Mouse (Mus musculus) liver, embryonic 14.5 days (tissue): ENCODE measurements around the gene Ccdc88a. TPM values are rescaled to one million over a fixed set of nuclear protein-coding genes. Genes with fewer than 3 reads are reported as not detected.

Source experiments
- ATAC-seq: fragments of 200-750 bp; cut with Nextera tagmentation; 2 replicates; pipeline ENCODE4 v1.8.0; 2017; ENCODE audit warnings: moderate number of reproducible peaks, mild to moderate bottlenecking, moderate library complexity; ENCODE audit not compliant: insufficient read depth
- DNase-seq, 3 experiments: peaks; one replicate each; pipeline ENCODE4 v3.0.0-alpha.2; 2012 to 2013; ENCODE audit warnings: low read depth in 3 of 3, low spot score in 3 of 3
- H3K27ac ChIP-seq: fragments of 300-500 bp; sonication (generic); 2 replicates; pipeline ENCODE4 v1.5.1; 2014; ENCODE audit warnings: moderate library complexity, mild to moderate bottlenecking, control low read depth, inconsistent platforms
- H3K27me3 ChIP-seq: fragments of 300-500 bp; sonication (generic); 2 replicates; pipeline ENCODE4 v1.6.1; 2014; ENCODE audit warnings: mild to moderate bottlenecking, low read length, moderate library complexity; ENCODE audit not compliant: control insufficient read depth, insufficient read depth
- H3K36me3 ChIP-seq: fragments of 300-500 bp; sonication (generic); replicated peaks from 2 replicates; pipeline ENCODE4 v1.6.1; 2014; ENCODE audit warnings: low read depth; ENCODE audit not compliant: control insufficient read depth, insufficient read depth
- H3K4me1 ChIP-seq, 2 experiments: fragments of 200-500 bp in 1 of 2; fragments of 300-500 bp in 1 of 2; sonication (generic) in 1 of 2; replicated peaks; 2 replicates each; pipeline ENCODE4 v1.6.1; 2012 to 2014; ENCODE audit warnings: antibody characterized with exemption in 1 of 2, inconsistent platforms in 1 of 2, low read length in 1 of 2; ENCODE audit not compliant: control insufficient read depth in 2 of 2, insufficient read depth in 2 of 2
- H3K4me2 ChIP-seq: fragments of 300-500 bp; sonication (generic); 2 replicates; pipeline ENCODE4 v1.6.1; 2014; ENCODE audit warnings: low read depth, mild to moderate bottlenecking, control low read depth, moderate library complexity
- H3K4me3 ChIP-seq, 2 experiments: fragments of 200-500 bp in 1 of 2; fragments of 300-500 bp in 1 of 2; sonication (generic) in 1 of 2; 2 replicates each; pipeline ENCODE4 v1.5.1; 2012 to 2014; ENCODE audit warnings: low read depth in 2 of 2, low read length in 2 of 2, mild to moderate bottlenecking in 2 of 2, control low read depth in 1 of 2, inconsistent platforms in 1 of 2, moderate library complexity in 1 of 2; ENCODE audit not compliant: insufficient read depth in 1 of 2
- H3K9ac ChIP-seq: fragments of 300-500 bp; sonication (generic); replicated peaks from 2 replicates; pipeline ENCODE4 v1.6.1; 2014; ENCODE audit warnings: mild to moderate bottlenecking, control low read depth, moderate library complexity
- H3K9me3 ChIP-seq: fragments of 300-500 bp; sonication (generic); 2 replicates; pipeline ENCODE4 v1.6.1; 2016; ENCODE audit warnings: low read length, mixed read lengths; ENCODE audit not compliant: control insufficient read depth
- CTCF ChIP-seq: IDR thresholded peaks from 2 replicates; pipeline ENCODE4 v1.5.1; 2016; ENCODE audit warnings: antibody characterized with exemption, low read depth, control low read depth
- EP300 ChIP-seq: IDR thresholded peaks from 2 replicates; pipeline ENCODE4 v1.6.1; 2016; ENCODE audit warnings: antibody characterized with exemption, low read depth
- WGBS: fragments of 180-500 bp; shearing (Covaris S2); extraction: QIAGEN DNeasy Blood & Tissue Kit; methylation state at CpG from one replicate; pipeline ENCODE4 v1.1.7; 2014; ENCODE audit not compliant: insufficient replicate concordance; 5-methylcytosine and 5-hydroxymethylcytosine counted together
- polyA plus RNA-seq, 2 experiments: library from polyadenylated mRNA; depleted of rRNA in 1 of 2; stranded (reverse) in 1 of 2; unstranded in 1 of 2; fragments of >200 nt; fragmentation: Nextera tagmentation in 1 of 2; extraction: Ambion mirVana in 1 of 2; gene quantifications; 2 replicates each; pipeline versions ENCODE4 v1.2.1 to v1.2.3; 2012 to 2014

The Ccdc88a gene
- polyA plus RNA-seq, 2 experiments: 1.2 to 3.5 TPM

- Histone ChIP-seq H3K4me1 (peaks cover 3 to 4% of the 10 kb centered on the region in 2 experiments; a peak in 2 of 4 replicates), H3K9ac (peak overlapping the region; percentile 73), H3K9me3 (no peaks in the 10 kb centered on the region), H3K4me3 (peak overlapping the region; percentile 76 to 93), H3K36me3 (no peaks in the 10 kb centered on the region), H3K27me3 (no peaks in the 10 kb centered on the region), H3K4me2 (peak overlapping the region; percentile 86), H3K27ac (no peak overlapping the region)
- TF ChIP-seq CTCF (peak; percentile 7; the same call in 1 of the 2 replicates), EP300 (no peak)
- under 1% methylated on average over 8 of the region's 8 CpGs for WGBS
- ATAC-seq (no peak), DNase-seq (no peak)
These were observed 807 bp downstream of the Ccdc88a start for GRCm38 (mm10) chr11:29374274-29374656.

GRCm38 (mm10) chr11:29376635-29377034, 3.2 kb downstream of the Ccdc88a start:
- peaks cover 3 to 4% of the 10 kb centered on the region in 2 experiments; a peak in 2 of 4 replicates for H3K4me1 ChIP-seq
- no peak for TF ChIP-seq EP300
- TF ChIP-seq CTCF: no peak
- H3K9ac ChIP-seq: no peak overlapping the region
- 63% methylated on average over 2 of the region's 2 CpGs for WGBS
- no peak overlapping the region for H3K27ac ChIP-seq
- H3K4me2 ChIP-seq: no peak overlapping the region
- H3K9me3 ChIP-seq: no peaks in the 10 kb centered on the region
- H3K27me3 ChIP-seq: no peaks in the 10 kb centered on the region
- no peak for ATAC-seq
- DNase-seq: no peak
- H3K36me3 ChIP-seq: no peaks in the 10 kb centered on the region
- H3K4me3 ChIP-seq: no peak overlapping the region

GRCm38 (mm10) chr11:29378751-29379150, 5.3 kb downstream of the Ccdc88a start:
- WGBS: 69% methylated on average over 1 of the region's 1 CpGs
- DNase-seq (no peak), ATAC-seq (no peak)
- Histone ChIP-seq H3K4me1 (peaks cover 3 to 4% of the 10 kb centered on the region in 2 experiments; a peak in 2 of 4 replicates), H3K27me3 (no peaks in the 10 kb centered on the region), H3K9me3 (no peaks in the 10 kb centered on the region), H3K4me3 (no peak overlapping the region), H3K36me3 (no peaks in the 10 kb centered on the region), H3K27ac (no peak overlapping the region), H3K9ac (no peak overlapping the region), H3K4me2 (no peak overlapping the region)
- TF ChIP-seq CTCF (no peak), EP300 (no peak)

DNA sequence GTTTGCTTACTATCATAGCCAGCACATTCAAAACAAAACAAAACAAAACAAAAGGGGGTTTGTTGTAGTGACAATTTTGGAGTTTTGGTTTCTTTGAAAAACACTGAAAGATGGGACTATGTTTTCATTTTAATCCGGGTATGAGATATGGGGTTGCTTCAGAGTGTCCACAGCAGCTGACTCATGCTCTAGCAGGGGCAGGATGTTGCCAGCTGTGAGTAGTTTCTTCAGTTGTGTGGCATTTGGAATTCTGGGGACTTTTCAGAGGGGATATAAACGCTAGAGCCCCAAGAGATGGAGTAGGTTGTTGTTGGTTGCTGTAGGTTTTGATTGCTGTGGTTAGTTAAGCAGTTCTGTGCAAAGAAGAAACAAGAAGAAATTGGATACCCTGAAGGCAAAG, 10.0 kb downstream of the Ccdc88a start:
- Histone ChIP-seq H3K9me3 (no peaks in the 10 kb centered on the region), H3K36me3 (no peaks in the 10 kb centered on the region), H3K4me2 (no peak overlapping the region), H3K4me3 (no peak overlapping the region), H3K27ac (no peak overlapping the region), H3K4me1 (no peaks in the 10 kb centered on the region; a peak in 2 of 4 replicates), H3K9ac (no peak overlapping the region), H3K27me3 (no peaks in the 10 kb centered on the region)
- TF ChIP-seq EP300: no peak
- no peak for TF ChIP-seq CTCF
- ATAC-seq (no peak), DNase-seq (no peak)
- 41% methylated on average over 2 of the region's 2 CpGs for WGBS

- no peak overlapping the region for H3K4me3 ChIP-seq
- WGBS: 43% methylated on average over 1 of the region's 1 CpGs
- no peak for TF ChIP-seq EP300
- TF ChIP-seq CTCF: no peak
- H3K9me3 ChIP-seq: no peaks in the 10 kb centered on the region
- H3K4me2 ChIP-seq: no peak overlapping the region
- H3K9ac ChIP-seq: no peak overlapping the region
- no peaks in the 10 kb centered on the region; a peak in 2 of 4 replicates for H3K4me1 ChIP-seq
- no peak for ATAC-seq
- H3K27ac ChIP-seq: no peak overlapping the region
- no peaks in the 10 kb centered on the region for H3K36me3 ChIP-seq
- H3K27me3 ChIP-seq: no peaks in the 10 kb centered on the region
- DNase-seq: no peak
These were observed 10.5 kb downstream of the Ccdc88a start for GRCm38 (mm10) chr11:29384001-29384400.
